Mouse (Mus musculus): ENCODE data around the gene Smarcd3. TPM values are rescaled to one million over a fixed set of nuclear protein-coding genes. Genes with fewer than 3 reads are reported as not detected.

The Smarcd3 gene
- polyA plus RNA-seq, 1 experiment from 2014 or later, result 76.1 TPM

- Histone ChIP-seq H3K4me2 (no peak overlapping the region), H3K9ac (ENCODE audit: low read depth, low read length) (no peak overlapping the region), H3K27me3 (ENCODE audit: control insufficient read depth, insufficient read depth, low read length) (no peaks in the 10 kb centered on the region; the same call in 1 of the 2 replicates), H3K4me3 (ENCODE audit: low read depth, low read length) (no peak overlapping the region), H3K27ac (ENCODE audit: low read depth, low read length) (no peak overlapping the region), H3K36me3 (ENCODE audit: control insufficient read depth, insufficient read depth, low read length) (peaks cover 27% of the 10 kb centered on the region), H3K4me1 (ENCODE audit: control insufficient read depth, insufficient read depth, low read length) (peaks cover 34% of the 10 kb centered on the region), H3K9me3 (replicated peaks; ENCODE audit: control insufficient read depth, low read length) (no peaks in the 10 kb centered on the region)
- WGBS (ENCODE audit: insufficient replicate concordance), result 70% methylated on average over 2 of the region's 2 CpGs
- ATAC-seq (replicated peaks; ENCODE audit: insufficient number of reproducible peaks, low FRiP score, low TSS enrichment), result no peak
Measured at GRCm38 (mm10) chr5:24597221-24597728, 26.9 kb downstream of the Smarcd3 start.

GRCm38 (mm10) chr5:24596519-24597171 lies 27.6 kb downstream of the Smarcd3 start:
- H3K9ac ChIP-seq (ENCODE audit: low read depth, low read length), result no peak overlapping the region
- H3K27me3 ChIP-seq (ENCODE audit: control insufficient read depth, insufficient read depth, low read length), result no peaks in the 10 kb centered on the region
- 53% methylated on average over 11 of the region's 11 CpGs for WGBS (ENCODE audit: insufficient replicate concordance)

GRCm38 (mm10) chr5:24595786-24596380 lies 28.3 kb downstream of the Smarcd3 start:
- H3K36me3 ChIP-seq (ENCODE audit: control insufficient read depth, insufficient read depth, low read length), result peaks cover 39% of the 10 kb centered on the region
- no peaks in the 10 kb centered on the region for H3K27me3 ChIP-seq (ENCODE audit: control insufficient read depth, insufficient read depth, low read length)
- peaks cover 43% of the 10 kb centered on the region for H3K4me1 ChIP-seq (ENCODE audit: control insufficient read depth, insufficient read depth, low read length)
- 78% methylated on average over 14 of the region's 14 CpGs for WGBS (ENCODE audit: insufficient replicate concordance)
- H3K9me3 ChIP-seq (replicated peaks; ENCODE audit: control insufficient read depth, low read length), result no peaks in the 10 kb centered on the region
- H3K4me2 ChIP-seq, result no peak overlapping the region
- 0 out of 2 replicates have a peak overlapping the region, but pooled peaks have one; percentile 4 for H3K9ac ChIP-seq (ENCODE audit: low read depth, low read length)
- no peak for ATAC-seq (replicated peaks; ENCODE audit: insufficient number of reproducible peaks, low FRiP score, low TSS enrichment)
- no peak overlapping the region for H3K4me3 ChIP-seq (ENCODE audit: low read depth, low read length)
- no peak overlapping the region for H3K27ac ChIP-seq (ENCODE audit: low read depth, low read length)

More at GRCm38 (mm10) chr5:24596519-24597171, 27.6 kb downstream of the Smarcd3 start:
- Histone ChIP-seq H3K4me1 (ENCODE audit: control insufficient read depth, insufficient read depth, low read length) (peaks cover 39% of the 10 kb centered on the region), H3K4me2 (no peak overlapping the region), H3K36me3 (ENCODE audit: control insufficient read depth, insufficient read depth, low read length) (peaks cover 32% of the 10 kb centered on the region), H3K27ac (ENCODE audit: low read depth, low read length) (no peak overlapping the region), H3K9me3 (replicated peaks; ENCODE audit: control insufficient read depth, low read length) (no peaks in the 10 kb centered on the region), H3K4me3 (ENCODE audit: low read depth, low read length) (no peak overlapping the region)
- no peak for ATAC-seq (replicated peaks; ENCODE audit: insufficient number of reproducible peaks, low FRiP score, low TSS enrichment)

- Histone ChIP-seq H3K9ac (ENCODE audit: low read depth, low read length) (no peak overlapping the region), H3K4me3 (ENCODE audit: low read depth, low read length) (no peak overlapping the region), H3K36me3 (ENCODE audit: control insufficient read depth, insufficient read depth, low read length) (peaks cover 40% of the 10 kb centered on the region), H3K9me3 (replicated peaks; ENCODE audit: control insufficient read depth, low read length) (no peaks in the 10 kb centered on the region), H3K4me2 (no peak overlapping the region), H3K27ac (ENCODE audit: low read depth, low read length) (no peak overlapping the region), H3K4me1 (ENCODE audit: control insufficient read depth, insufficient read depth, low read length) (peaks cover 38% of the 10 kb centered on the region), H3K27me3 (ENCODE audit: control insufficient read depth, insufficient read depth, low read length) (no peaks in the 10 kb centered on the region)
- WGBS (ENCODE audit: insufficient replicate concordance), result 88% methylated on average over 5 of the region's 5 CpGs
- ATAC-seq (replicated peaks; ENCODE audit: insufficient number of reproducible peaks, low FRiP score, low TSS enrichment), result no peak
Measured at GRCm38 (mm10) chr5:24595261-24595660, 28.9 kb downstream of the Smarcd3 start.

GRCm38 (mm10) chr5:24594346-24594745 lies 29.9 kb downstream of the Smarcd3 start:
- 85% methylated on average over 5 of the region's 5 CpGs for WGBS (ENCODE audit: insufficient replicate concordance)
- H3K27ac ChIP-seq (ENCODE audit: low read depth, low read length), result no peak overlapping the region
- peaks cover 40% of the 10 kb centered on the region for H3K36me3 ChIP-seq (ENCODE audit: control insufficient read depth, insufficient read depth, low read length)
- ATAC-seq (replicated peaks; ENCODE audit: insufficient number of reproducible peaks, low FRiP score, low TSS enrichment), result no peak
- H3K4me2 ChIP-seq, result no peak overlapping the region
- no peaks in the 10 kb centered on the region for H3K9me3 ChIP-seq (replicated peaks; ENCODE audit: control insufficient read depth, low read length)
- H3K9ac ChIP-seq (ENCODE audit: low read depth, low read length), result no peak overlapping the region
- H3K4me1 ChIP-seq (ENCODE audit: control insufficient read depth, insufficient read depth, low read length), result peaks cover 33% of the 10 kb centered on the region
- H3K4me3 ChIP-seq (ENCODE audit: low read depth, low read length), result no peak overlapping the region
- no peaks in the 10 kb centered on the region for H3K27me3 ChIP-seq (ENCODE audit: control insufficient read depth, insufficient read depth, low read length)

GRCm38 (mm10) chr5:24593928-24594327 lies 30.3 kb downstream of the Smarcd3 start:
- no peaks in the 10 kb centered on the region for H3K27me3 ChIP-seq (ENCODE audit: control insufficient read depth, insufficient read depth, low read length)

GRCm38 (mm10) chr5:24593230-24593629 lies 31.0 kb downstream of the Smarcd3 start:
- H3K4me1 ChIP-seq (ENCODE audit: control insufficient read depth, insufficient read depth, low read length), result peaks cover 24% of the 10 kb centered on the region

More at GRCm38 (mm10) chr5:24593928-24594327, 30.3 kb downstream of the Smarcd3 start:
- Histone ChIP-seq H3K36me3 (ENCODE audit: control insufficient read depth, insufficient read depth, low read length) (peaks cover 40% of the 10 kb centered on the region), H3K4me1 (ENCODE audit: control insufficient read depth, insufficient read depth, low read length) (peaks cover 29% of the 10 kb centered on the region), H3K9ac (ENCODE audit: low read depth, low read length) (no peak overlapping the region), H3K9me3 (replicated peaks; ENCODE audit: control insufficient read depth, low read length) (no peaks in the 10 kb centered on the region), H3K27ac (ENCODE audit: low read depth, low read length) (no peak overlapping the region), H3K4me2 (no peak overlapping the region), H3K4me3 (ENCODE audit: low read depth, low read length) (no peak overlapping the region)
- WGBS (ENCODE audit: insufficient replicate concordance), result 71% methylated on average over 10 of the region's 10 CpGs
- no peak for ATAC-seq (replicated peaks; ENCODE audit: insufficient number of reproducible peaks, low FRiP score, low TSS enrichment)

GRCm38 (mm10) chr5:24592471-24593160 lies 31.6 kb downstream of the Smarcd3 start:
- Histone ChIP-seq H3K9ac (ENCODE audit: low read depth, low read length) (no peak overlapping the region), H3K4me1 (ENCODE audit: control insufficient read depth, insufficient read depth, low read length) (peaks cover 26% of the 10 kb centered on the region), H3K36me3 (ENCODE audit: control insufficient read depth, insufficient read depth, low read length) (peaks cover 40% of the 10 kb centered on the region), H3K4me2 (no peak overlapping the region), H3K27me3 (ENCODE audit: control insufficient read depth, insufficient read depth, low read length) (no peaks in the 10 kb centered on the region), H3K4me3 (ENCODE audit: low read depth, low read length) (no peak overlapping the region), H3K9me3 (replicated peaks; ENCODE audit: control insufficient read depth, low read length) (no peaks in the 10 kb centered on the region), H3K27ac (ENCODE audit: low read depth, low read length) (no peak overlapping the region)
- WGBS (ENCODE audit: insufficient replicate concordance), result 59% methylated on average over 21 of the region's 21 CpGs
- ATAC-seq (replicated peaks; ENCODE audit: insufficient number of reproducible peaks, low FRiP score, low TSS enrichment), result no peak

More at GRCm38 (mm10) chr5:24593230-24593629, 31.0 kb downstream of the Smarcd3 start:
- Histone ChIP-seq H3K4me3 (ENCODE audit: low read depth, low read length) (no peak overlapping the region), H3K9ac (ENCODE audit: low read depth, low read length) (no peak overlapping the region), H3K27me3 (ENCODE audit: control insufficient read depth, insufficient read depth, low read length) (no peaks in the 10 kb centered on the region), H3K27ac (ENCODE audit: low read depth, low read length) (no peak overlapping the region), H3K4me2 (no peak overlapping the region), H3K36me3 (ENCODE audit: control insufficient read depth, insufficient read depth, low read length) (peaks cover 40% of the 10 kb centered on the region), H3K9me3 (replicated peaks; ENCODE audit: control insufficient read depth, low read length) (no peaks in the 10 kb centered on the region)
- 77% methylated on average over 10 of the region's 10 CpGs for WGBS (ENCODE audit: insufficient replicate concordance)
- no peak for ATAC-seq (replicated peaks; ENCODE audit: insufficient number of reproducible peaks, low FRiP score, low TSS enrichment)

Measured in heart, embryonic 11.5 days (tissue).